Mouse (Mus musculus) liver, adult 2 months (tissue): ENCODE measurements around the gene Pros1. TPM values are rescaled to one million over a fixed set of nuclear protein-coding genes. Genes with fewer than 3 reads are reported as not detected.

Experiments
- DNase-seq: peaks from one replicate; pipeline ENCODE4 v3.0.0-alpha.2; 2011; ENCODE audit warnings: low read depth, low spot score; ENCODE audit errors: extremely low read depth
- H3K27ac ChIP-seq: fragments of 200-500 bp; replicated peaks from 2 replicates; pipeline ENCODE4 v1.5.1; 2012; ENCODE audit warnings: low read depth, mild to moderate bottlenecking, control low read depth, inconsistent platforms, low read length; ENCODE audit not compliant: insufficient read depth
- H3K27me3 ChIP-seq: fragments of 200-500 bp; 2 replicates; pipeline ENCODE4 v1.6.1; 2012; ENCODE audit warnings: mild to moderate bottlenecking, moderate library complexity, low read length, inconsistent platforms; ENCODE audit not compliant: control insufficient read depth, insufficient read depth
- H3K36me3 ChIP-seq: fragments of 200-500 bp; 2 replicates; pipeline ENCODE4 v1.6.1; 2012; ENCODE audit warnings: low read length, inconsistent platforms; ENCODE audit not compliant: control insufficient read depth, insufficient read depth
- H3K4me1 ChIP-seq: fragments of 200-500 bp; 2 replicates; pipeline ENCODE4 v1.6.1; 2011; ENCODE audit warnings: low read length; ENCODE audit not compliant: control insufficient read depth, insufficient read depth
- H3K4me3 ChIP-seq: fragments of 200-500 bp; 2 replicates; pipeline ENCODE4 v1.5.1; 2011; ENCODE audit warnings: low read depth, mild to moderate bottlenecking, control low read depth, low read length, moderate library complexity; ENCODE audit not compliant: insufficient read depth
- H3K79me2 ChIP-seq: fragments of 200-500 bp; 2 replicates; pipeline ENCODE4 v1.6.1; 2012; ENCODE audit warnings: inconsistent platforms, mild to moderate bottlenecking, low read length, moderate library complexity; ENCODE audit not compliant: control insufficient read depth, insufficient read depth
- H3K9ac ChIP-seq: fragments of 200-500 bp; 2 replicates; pipeline ENCODE4 v1.6.1; 2012; ENCODE audit warnings: low read depth, mild to moderate bottlenecking, control low read depth, inconsistent platforms, low read length
- CTCF ChIP-seq: fragments of 200-500 bp; IDR thresholded peaks from 2 replicates; pipeline ENCODE4 v1.5.1; 2011; ENCODE audit warnings: low read depth, low read length, control low read depth
- POLR2A ChIP-seq: fragments of 200-500 bp; IDR thresholded peaks from 2 replicates; pipeline ENCODE4 v1.6.1; 2011; ENCODE audit warnings: low read length, control low read depth; ENCODE audit not compliant: insufficient read depth; ENCODE audit errors: extremely low read depth
- WGBS: fragments of 180-500 bp; shearing (Covaris S2); methylation state at CpG from one replicate; pipeline ENCODE4 v1.1.7; 2018; 5-methylcytosine and 5-hydroxymethylcytosine counted together
- polyA plus RNA-seq: library from polyadenylated mRNA; depleted of rRNA; stranded (reverse); fragments of >200 nt; gene quantifications from 2 replicates; pipeline ENCODE4 v1.2.3, GENCODE M21; 2012
- total RNA-seq: library from RNA; depleted of rRNA; stranded (reverse); fragments of >200 nt; gene quantifications from 2 replicates; pipeline ENCODE4 v1.2.3, GENCODE M21; 2014

The Pros1 gene
- total and polyA plus RNA-seq, 2 experiments = 9.3 to 73.2 TPM

DNA sequence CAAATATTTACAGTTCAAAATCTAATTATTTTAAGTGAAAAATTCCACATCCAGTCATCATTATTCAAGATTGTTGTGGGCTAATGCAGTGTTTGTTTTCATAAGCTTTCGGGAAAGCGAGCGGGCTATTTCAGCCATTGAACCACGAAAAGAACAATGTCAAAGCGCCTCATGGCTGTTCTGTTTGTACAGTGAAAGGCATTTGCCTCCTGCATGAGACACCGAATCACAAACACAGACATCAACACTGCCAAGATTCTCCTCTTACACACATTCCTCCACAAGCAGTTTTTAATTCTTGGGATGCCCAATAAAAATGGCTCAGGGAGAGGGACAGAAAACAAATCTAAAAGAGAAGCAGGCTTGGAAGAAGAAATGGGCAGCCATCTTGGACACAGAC is 20.0 kb downstream of the Pros1 start:
- Histone ChIP-seq H3K4me3 (no peak overlapping the region), H3K36me3 (peaks cover 6% of the 10 kb centered on the region; the same call in 1 of the 2 replicates), H3K79me2 (no peaks in the 10 kb centered on the region; the same call in 1 of the 2 replicates), H3K27ac (no peak overlapping the region), H3K9ac (no peak overlapping the region), H3K27me3 (no peaks in the 10 kb centered on the region), H3K4me1 (peaks cover 11% of the 10 kb centered on the region)
- DNase-seq = no peak
- no peak for TF ChIP-seq CTCF
- no peak for TF ChIP-seq POLR2A
- 93% methylated on average over 6 of the region's 6 CpGs for WGBS

- DNase-seq = no peak
- Histone ChIP-seq H3K36me3 (peaks cover 14% of the 10 kb centered on the region), H3K27me3 (no peaks in the 10 kb centered on the region), H3K4me3 (no peak overlapping the region), H3K79me2 (no peaks in the 10 kb centered on the region), H3K9ac (no peak overlapping the region), H3K4me1 (no peaks in the 10 kb centered on the region), H3K27ac (no peak overlapping the region)
- WGBS = 96% methylated on average over 3 of the region's 3 CpGs
- TF ChIP-seq CTCF (no peak), POLR2A (no peak)
These were observed 41.7 kb downstream of the Pros1 start for GRCm38 (mm10) chr16:62895824-62896223.

DNA sequence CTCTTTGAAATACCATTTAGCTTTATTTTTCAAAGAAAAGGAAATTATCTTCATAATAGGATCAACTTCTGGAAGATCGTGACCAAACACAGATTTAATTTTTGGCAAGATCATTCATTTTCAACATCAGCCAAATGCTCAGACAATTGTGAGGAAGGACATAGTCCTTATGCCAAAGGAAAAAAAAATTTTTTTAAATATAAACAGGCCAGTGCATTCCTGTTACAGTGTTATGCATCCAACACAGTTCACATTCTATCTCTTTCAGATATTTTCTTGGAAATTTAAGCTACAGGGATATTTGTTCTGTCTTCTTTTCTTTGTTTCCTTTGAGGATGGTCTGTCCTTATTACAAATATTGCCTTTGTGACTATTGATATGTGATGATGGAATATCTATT is 57.3 kb downstream of the Pros1 start:
- TF ChIP-seq CTCF (no peak), POLR2A (no peak)
- H3K9ac ChIP-seq = no peak overlapping the region
- no peaks in the 10 kb centered on the region for H3K27me3 ChIP-seq
- H3K36me3 ChIP-seq = peaks cover 48% of the 10 kb centered on the region
- WGBS = 60% methylated on average over 1 of the region's 1 CpGs
- no peak overlapping the region for H3K27ac ChIP-seq
- no peak for DNase-seq
- no peaks in the 10 kb centered on the region for H3K4me1 ChIP-seq
- H3K4me3 ChIP-seq = no peak overlapping the region
- no peaks in the 10 kb centered on the region for H3K79me2 ChIP-seq

DNA sequence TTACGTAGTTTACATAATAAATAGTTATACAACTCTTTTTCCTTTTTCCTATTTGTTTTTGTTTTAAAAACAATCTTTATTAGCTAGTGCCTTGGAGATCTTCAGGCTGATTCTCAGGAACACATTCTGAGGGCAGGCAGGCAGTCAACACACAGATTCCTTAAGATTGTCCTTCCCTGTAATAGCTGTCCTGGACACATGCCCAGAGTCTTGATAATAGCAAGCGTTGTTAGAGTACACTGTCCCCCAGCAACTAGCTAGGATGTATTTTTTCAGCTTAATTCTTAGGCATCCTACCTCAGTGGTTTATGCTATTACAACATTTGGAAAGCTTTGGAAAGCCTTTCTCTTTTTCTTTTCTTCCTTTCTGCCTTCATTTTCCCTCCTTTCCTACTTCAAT is 58.1 kb downstream of the Pros1 start:
- TF ChIP-seq CTCF = no peak
- Histone ChIP-seq H3K27me3 (no peaks in the 10 kb centered on the region), H3K36me3 (peaks cover 49% of the 10 kb centered on the region), H3K79me2 (no peaks in the 10 kb centered on the region), H3K9ac (no peak overlapping the region), H3K27ac (no peak overlapping the region), H3K4me3 (no peak overlapping the region), H3K4me1 (no peaks in the 10 kb centered on the region)
- WGBS = 79% methylated on average over 2 of the region's 2 CpGs
- no peak for DNase-seq

GRCm38 (mm10) chr16:62915530-62915929 is 61.4 kb downstream of the Pros1 start:
- no peaks in the 10 kb centered on the region for H3K4me1 ChIP-seq
- H3K79me2 ChIP-seq = no peaks in the 10 kb centered on the region; the same call in 1 of the 2 replicates
- no peak for TF ChIP-seq POLR2A
- no peak for TF ChIP-seq CTCF
- no peaks in the 10 kb centered on the region for H3K27me3 ChIP-seq
- WGBS = 80% methylated on average over 5 of the region's 5 CpGs
- no peak overlapping the region for H3K27ac ChIP-seq
- peaks cover 47% of the 10 kb centered on the region for H3K36me3 ChIP-seq
- no peak for DNase-seq
- no peak overlapping the region for H3K4me3 ChIP-seq
- H3K9ac ChIP-seq = no peak overlapping the region

- TF ChIP-seq CTCF (no peak), POLR2A (no peak)
- peaks cover 29% of the 10 kb centered on the region for H3K36me3 ChIP-seq
- no peak overlapping the region for H3K4me3 ChIP-seq
- no peaks in the 10 kb centered on the region for H3K27me3 ChIP-seq
- peak; percentile 91 for DNase-seq
- 20% methylated on average over 8 of the region's 8 CpGs for WGBS
- peaks cover 11% of the 10 kb centered on the region for H3K4me1 ChIP-seq
- H3K79me2 ChIP-seq = no peaks in the 10 kb centered on the region; the same call in 1 of the 2 replicates
- no peak overlapping the region for H3K9ac ChIP-seq
- H3K27ac ChIP-seq = no peak overlapping the region; the same call in 1 of the 2 replicates
These were observed 68.1 kb downstream of the Pros1 start for GRCm38 (mm10) chr16:62922245-62922644.
